Mouse (Mus musculus) mouse trophoblast stem cell (cell line): Measurements from ENCODE around the gene Slc25a17.

Experiments
- in situ Hi-C, 2 experiments: fragments of 300-500 bp; cut with MseI, MboI; formaldehyde crosslinking; loops; 2 replicates in 1 of 2; 3 replicates in 1 of 2; pipeline ENCODE4 v1.15.1; 2025

The Slc25a17 gene

DNA sequence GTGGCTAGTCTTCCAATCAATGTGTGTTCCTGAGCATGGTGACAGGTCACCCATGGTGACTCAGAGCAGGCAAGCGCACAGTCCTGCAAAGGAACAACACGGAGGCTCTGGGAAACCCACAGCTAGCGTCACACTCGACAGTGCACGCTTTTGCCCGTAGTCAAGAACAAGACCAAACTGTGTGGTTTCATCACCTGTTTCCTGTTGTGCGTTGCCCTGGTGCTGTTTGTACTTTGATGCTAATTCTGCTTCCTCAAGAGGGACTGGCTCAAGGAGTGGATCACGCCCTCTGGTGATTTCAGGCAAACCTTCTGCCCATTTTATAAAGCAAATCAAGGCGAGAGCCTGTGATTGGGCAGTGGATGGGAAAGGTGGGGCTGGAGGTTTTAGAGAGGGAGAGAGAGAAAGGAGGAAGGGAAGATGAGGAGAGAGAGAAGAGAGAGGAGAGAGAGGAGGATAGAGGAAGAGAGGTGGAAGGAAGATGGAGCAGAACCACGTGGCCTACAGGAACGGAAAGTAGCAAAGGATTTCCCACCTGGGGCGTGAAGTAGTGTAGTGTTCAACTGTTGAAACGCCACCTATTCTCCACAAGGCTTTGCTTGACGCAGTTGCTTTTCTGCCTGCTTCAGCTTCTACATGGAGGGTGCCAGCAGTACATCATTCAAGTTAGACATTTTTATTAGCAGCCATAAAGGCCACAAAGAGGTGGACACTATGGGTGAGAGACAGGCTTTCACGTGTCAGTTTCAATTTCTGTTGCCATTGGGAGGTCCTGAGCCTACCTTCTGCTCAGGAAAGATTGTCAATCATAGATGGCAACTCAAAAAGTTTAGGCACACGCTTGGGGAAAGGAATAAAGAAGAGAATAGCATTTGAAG is 59.2 kb downstream of the Slc25a17 start:
- in situ Hi-C loops = no loop called here

- in situ Hi-C loops = no loop called here
Measured at GRCm38 (mm10) chr15:81300520-81301069, 60.0 kb downstream of the Slc25a17 start.

GRCm38 (mm10) chr15:81299549-81299948 is 61.1 kb downstream of the Slc25a17 start:
- in situ Hi-C loops = no loop called here

- in situ Hi-C loops = no loop called here
Measured at GRCm38 (mm10) chr15:81298213-81298612, 62.4 kb downstream of the Slc25a17 start.

GRCm38 (mm10) chr15:81297543-81297942 is 63.1 kb downstream of the Slc25a17 start:
- in situ Hi-C loops = no loop called here

DNA sequence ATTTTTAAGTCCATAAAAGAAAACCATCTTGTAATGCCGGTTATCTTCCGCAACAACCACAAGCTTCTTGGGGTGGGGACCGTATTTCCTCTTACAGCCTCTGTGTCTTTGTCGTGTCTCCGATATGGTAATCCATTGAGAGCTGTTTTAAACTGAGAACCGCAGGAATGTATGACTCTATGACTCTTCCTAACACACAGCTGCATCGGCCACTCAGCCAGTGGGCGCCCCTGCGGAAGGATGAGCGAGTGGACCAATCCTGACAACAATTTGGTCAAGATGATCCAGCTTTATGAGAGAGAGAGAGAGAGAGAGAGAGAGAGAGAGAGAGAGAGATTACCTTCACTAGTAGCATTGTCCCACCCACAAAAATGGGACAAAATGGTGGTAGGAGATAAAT is 65.7 kb downstream of the Slc25a17 start:
- in situ Hi-C loops = no loop called here

- in situ Hi-C loops = no loop called here
Measured at GRCm38 (mm10) chr15:81294386-81294785, 66.2 kb downstream of the Slc25a17 start.

DNA sequence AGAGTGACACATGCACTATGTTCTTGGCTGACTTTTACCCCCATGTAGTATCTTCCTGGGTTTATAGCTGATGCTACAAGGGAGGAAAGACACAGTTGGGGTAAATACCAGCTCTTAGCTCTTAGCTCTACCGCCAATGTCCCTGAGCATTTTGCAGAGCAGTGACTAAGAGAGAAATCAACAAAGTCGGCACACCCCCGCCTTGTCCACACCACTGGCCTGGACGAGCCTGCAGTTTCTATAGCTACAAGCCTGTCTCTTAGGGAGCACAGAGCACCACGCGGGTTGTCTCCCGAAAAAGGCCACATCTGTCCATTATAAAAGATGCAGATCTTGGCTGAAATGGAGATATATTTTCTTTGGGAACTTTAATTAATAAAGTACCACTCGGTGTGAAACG is 69.9 kb downstream of the Slc25a17 start:
- in situ Hi-C loops = no loop called here

- in situ Hi-C loops = no loop called here
Measured at GRCm38 (mm10) chr15:81290230-81290629, 70.4 kb downstream of the Slc25a17 start.

- in situ Hi-C loops = no loop called here
Measured at GRCm38 (mm10) chr15:81284121-81284734, 76.4 kb downstream of the Slc25a17 start.

GRCm38 (mm10) chr15:81278699-81279098 is 81.9 kb downstream of the Slc25a17 start:
- in situ Hi-C loops = no loop called here

- in situ Hi-C loops = no loop called here
Measured at GRCm38 (mm10) chr15:81277928-81278327, 82.7 kb downstream of the Slc25a17 start.

- in situ Hi-C loops = no loop called here
Measured at GRCm38 (mm10) chr15:81273361-81273760, 87.3 kb downstream of the Slc25a17 start.

- in situ Hi-C loops = no loop called here
Measured at GRCm38 (mm10) chr15:81272305-81273053, 88.1 kb downstream of the Slc25a17 start.
